Mouse (Mus musculus): ENCODE data around the gene Dgkd. TPM values are rescaled to one million over a fixed set of nuclear protein-coding genes. Genes with fewer than 3 reads are reported as not detected.
A peak's percentile ranks its signal among the peaks of the same experiment; 100 is the strongest.

Gene Dgkd
- total RNA-seq, 2 experiments from 2014 or later, result 29.5 to 32.7 TPM

DNA sequence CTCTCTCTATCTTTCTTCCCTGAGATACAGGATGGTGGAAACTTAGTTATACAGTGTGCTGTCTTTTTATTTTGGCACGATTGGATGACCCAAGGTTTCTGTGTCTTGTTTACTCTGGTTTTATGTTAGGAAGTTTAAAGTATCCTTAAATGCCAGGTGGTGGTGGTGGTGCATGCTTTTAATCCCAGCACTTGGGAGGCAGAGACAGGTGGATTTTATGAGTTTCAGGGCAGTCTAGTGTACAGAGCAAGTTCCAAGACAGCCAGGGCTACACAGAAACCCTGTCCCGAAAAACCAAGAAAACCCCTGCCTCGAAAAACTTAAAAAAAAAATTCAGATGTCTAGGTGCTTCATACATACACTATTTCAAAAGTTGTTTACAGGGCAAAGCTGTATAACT, 25.9 kb downstream of the Dgkd start:
- DNase-seq, result no peak
- intact Hi-C loops (cut with DNase I), result no loop called here

GRCm38 (mm10) chr1:87879494-87880325, 26.6 kb downstream of the Dgkd start:
- peak; percentile 75 to 78 for DNase-seq
- intact Hi-C loops (cut with DNase I), result no loop called here

- intact Hi-C loops (cut with DNase I), result no loop called here
- no peak for DNase-seq
These were observed 27.2 kb downstream of the Dgkd start for GRCm38 (mm10) chr1:87880326-87880627.

GRCm38 (mm10) chr1:87880856-87881255, 27.8 kb downstream of the Dgkd start:
- intact Hi-C loops (cut with DNase I), result no loop called here
- no peak for DNase-seq

- intact Hi-C loops (cut with DNase I), result no loop called here
- no peak for DNase-seq
These were observed 28.6 kb downstream of the Dgkd start for GRCm38 (mm10) chr1:87881726-87882125.

- intact Hi-C loops (cut with DNase I), result no loop called here
- DNase-seq, result no peak
These were observed 29.5 kb downstream of the Dgkd start for GRCm38 (mm10) chr1:87882554-87882953.

GRCm38 (mm10) chr1:87890960-87891359, 37.9 kb downstream of the Dgkd start:
- intact Hi-C loops (cut with DNase I), result no loop called here
- no peak for DNase-seq

- intact Hi-C loops (cut with DNase I), result no loop called here
These were observed 38.5 kb downstream of the Dgkd start for GRCm38 (mm10) chr1:87891634-87892033.

DNA sequence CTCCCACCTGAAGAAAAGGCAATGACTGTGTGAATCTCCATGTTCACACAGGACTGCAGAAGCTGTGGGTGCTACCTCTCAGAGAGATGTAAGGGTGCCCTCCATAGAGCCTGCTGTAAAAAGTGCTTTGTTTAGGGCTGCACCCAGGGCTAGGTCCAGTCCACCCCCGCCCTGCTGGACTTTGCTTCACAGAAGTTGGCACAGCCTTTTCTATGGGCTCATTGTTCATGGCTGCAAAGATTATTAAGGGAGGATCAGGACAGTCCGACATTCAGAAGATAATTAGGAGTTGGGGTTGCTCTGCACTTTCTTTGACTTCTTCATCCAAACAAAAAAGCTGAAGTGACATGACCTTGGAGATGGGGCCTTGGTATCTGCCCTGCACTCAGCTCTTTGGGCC, 39.4 kb downstream of the Dgkd start:
- intact Hi-C loops (cut with DNase I), result no loop called here
- DNase-seq, result no peak

More at GRCm38 (mm10) chr1:87891634-87892033, 38.5 kb downstream of the Dgkd start:
- DNase-seq, result no peak

- no peak for DNase-seq
- intact Hi-C loops (cut with DNase I), result no loop called here
These were observed 40.3 kb downstream of the Dgkd start for GRCm38 (mm10) chr1:87893414-87893813.

DNA sequence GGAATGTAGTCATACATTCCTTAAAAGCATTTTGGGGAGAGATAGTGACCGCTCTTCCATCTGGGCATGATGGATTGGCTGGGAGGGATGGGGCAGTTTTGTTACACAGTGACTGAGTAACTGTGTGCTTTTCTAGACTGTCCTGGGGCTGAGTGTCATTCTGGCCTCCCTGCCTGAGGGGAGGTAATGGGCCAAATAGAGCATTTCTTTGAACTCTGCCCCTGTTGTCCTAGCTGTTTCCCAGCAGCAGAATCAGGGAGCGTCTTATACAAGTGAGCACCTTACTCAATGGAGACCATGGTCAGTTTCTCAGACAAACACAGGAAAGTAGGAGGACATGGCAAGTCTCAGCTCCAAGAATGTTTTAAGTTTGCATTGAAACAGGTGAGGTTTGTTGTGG, 43.8 kb downstream of the Dgkd start:
- DNase-seq, result no peak
- intact Hi-C loops (cut with DNase I), result no loop called here

DNA sequence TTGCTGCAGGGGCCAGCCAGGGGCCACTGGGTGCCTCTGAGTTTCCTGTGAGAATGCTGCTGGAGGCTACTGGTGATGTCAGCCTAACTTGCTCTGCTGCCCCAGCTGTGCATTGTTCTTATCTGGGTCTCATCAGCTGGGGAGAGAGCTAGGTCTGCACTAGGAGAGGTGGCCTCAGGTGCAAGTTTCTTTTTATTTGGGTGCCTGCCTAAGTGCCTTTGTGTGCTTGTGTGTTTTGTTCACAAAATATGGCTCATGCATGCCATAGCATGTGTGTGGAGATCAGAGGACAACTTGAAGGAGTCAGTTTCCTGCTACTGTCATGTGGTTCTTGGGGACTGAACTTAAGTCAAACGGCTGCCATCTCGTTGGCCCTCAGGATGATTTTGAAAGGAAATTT, 46.6 kb downstream of the Dgkd start:
- intact Hi-C loops (cut with DNase I), result loop anchor here (5.0 kb wide), 1 partner anchor 47 kb away; the partner anchor contains the start of gene Dgkd
- no peak for DNase-seq

DNA sequence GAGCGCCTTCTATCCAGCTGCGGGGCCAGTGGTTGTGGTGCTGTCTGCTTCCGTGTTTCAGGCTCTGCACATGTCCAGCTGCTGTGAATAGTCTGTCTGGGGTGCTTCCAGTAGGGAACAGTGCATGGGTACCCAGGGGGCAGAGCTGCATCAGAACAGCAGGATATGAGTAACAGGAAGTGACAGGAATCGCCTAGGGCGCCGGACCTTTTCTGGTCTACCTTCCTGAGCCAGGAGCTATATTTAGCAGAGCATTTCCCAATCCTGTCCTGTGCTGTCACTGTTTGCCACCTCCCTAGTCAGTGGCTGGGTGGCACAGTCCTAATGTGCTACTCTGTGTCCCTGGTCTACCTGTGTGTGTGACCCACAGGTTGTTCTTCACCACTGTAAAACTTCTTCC, 47.9 kb downstream of the Dgkd start:
- intact Hi-C loops (cut with DNase I), result loop anchor here (5.0 kb wide), 1 partner anchor 49 kb away; the partner anchor contains the start of gene Dgkd
- DNase-seq, result peak; percentile 35 to 39

DNA sequence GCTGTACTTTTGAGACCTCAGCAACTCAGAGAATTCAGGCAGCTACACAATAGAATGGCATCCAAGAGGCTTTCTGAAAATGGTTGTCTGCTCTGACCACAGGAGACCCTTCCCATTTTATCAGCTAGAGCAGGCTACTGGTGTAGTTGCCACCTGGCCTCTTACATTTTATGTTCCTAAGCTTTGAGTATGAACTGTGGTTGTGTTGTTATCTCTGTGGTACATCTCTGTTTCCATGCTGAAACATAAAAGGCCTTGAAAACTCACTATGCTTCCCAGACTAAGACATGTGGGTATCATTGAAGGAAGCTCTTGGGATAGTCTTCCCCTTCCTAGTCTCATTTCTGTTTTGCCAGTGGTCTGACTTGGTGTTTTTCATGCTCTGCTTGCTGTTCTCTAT, 49.1 kb downstream of the Dgkd start:
- intact Hi-C loops (cut with DNase I), result loop anchor here (5.0 kb wide), 1 partner anchor 50 kb away; the partner anchor contains the start of gene Dgkd

GRCm38 (mm10) chr1:87906361-87906956, 53.4 kb downstream of the Dgkd start:
- DNase-seq, result no peak
- intact Hi-C loops (cut with DNase I), result no loop called here

More for the DNA sequence above, 49.1 kb downstream of the Dgkd start:
- DNase-seq, result no peak

DNA sequence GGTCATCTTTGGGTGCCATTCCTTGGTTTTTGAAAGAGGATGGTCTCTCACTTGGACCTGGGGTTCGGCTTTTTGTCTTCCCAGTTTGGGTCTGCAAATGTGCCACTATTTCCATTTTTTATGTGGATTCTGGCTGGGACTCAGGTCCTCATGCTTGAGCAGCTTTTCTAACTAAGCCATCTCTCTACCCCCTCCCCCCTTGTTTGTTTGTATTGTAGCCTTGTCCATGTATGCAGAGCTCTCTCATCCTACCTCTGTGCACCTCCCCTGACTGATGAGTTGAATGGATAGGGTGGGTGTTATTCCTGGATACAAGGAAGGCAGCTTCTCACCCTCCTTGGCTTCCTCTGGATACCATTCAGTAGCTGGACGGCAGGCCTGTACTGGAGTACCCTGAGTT, 54.9 kb downstream of the Dgkd start:
- intact Hi-C loops (cut with DNase I), result no loop called here
- no peak for DNase-seq

DNA sequence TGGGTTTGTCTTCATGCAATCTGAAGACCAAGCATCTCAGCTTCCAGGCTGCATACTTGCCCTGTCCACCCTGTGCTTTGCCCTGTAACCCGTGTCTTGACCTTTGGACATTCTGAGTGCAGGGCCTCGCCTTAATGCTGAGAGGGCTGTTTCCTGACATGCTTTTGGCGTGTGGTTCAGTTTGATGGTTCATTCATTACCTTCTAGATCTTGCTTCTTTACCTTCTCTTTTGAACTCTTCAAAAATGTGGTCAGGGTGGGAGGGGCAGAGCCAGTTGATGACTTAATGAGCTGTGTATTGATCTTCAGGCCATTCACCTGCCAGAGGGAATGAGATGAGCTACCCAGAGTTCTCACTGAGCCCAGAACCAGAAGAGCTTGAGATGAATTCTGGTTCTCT, 55.6 kb downstream of the Dgkd start:
- no peak for DNase-seq
- intact Hi-C loops (cut with DNase I), result no loop called here

- intact Hi-C loops (cut with DNase I), result no loop called here
- no peak for DNase-seq
These were observed 56.5 kb downstream of the Dgkd start for GRCm38 (mm10) chr1:87909565-87909964.

DNA sequence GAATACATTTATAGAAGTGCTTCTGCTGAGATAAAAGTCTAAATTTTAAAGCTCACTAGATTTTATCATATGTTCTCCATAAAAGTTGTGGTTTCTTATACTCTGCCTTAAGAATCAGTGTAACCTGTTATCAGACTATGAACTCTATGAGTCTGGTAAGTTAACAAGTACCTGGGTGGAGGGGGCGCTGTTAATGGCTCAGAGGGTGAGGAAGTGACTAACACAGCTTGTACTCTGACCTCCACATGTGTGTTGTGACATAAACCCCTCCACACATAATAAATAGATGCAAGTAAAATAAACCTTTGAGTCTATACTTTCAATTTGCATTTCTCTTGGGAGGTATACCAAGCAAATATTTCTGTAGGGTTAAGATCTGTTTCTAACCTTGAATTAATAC, 57.3 kb downstream of the Dgkd start:
- intact Hi-C loops (cut with DNase I), result no loop called here
- no peak for DNase-seq

- DNase-seq, result no peak
- intact Hi-C loops (cut with DNase I), result no loop called here
These were observed 60.3 kb downstream of the Dgkd start for GRCm38 (mm10) chr1:87913356-87913755.

DNA sequence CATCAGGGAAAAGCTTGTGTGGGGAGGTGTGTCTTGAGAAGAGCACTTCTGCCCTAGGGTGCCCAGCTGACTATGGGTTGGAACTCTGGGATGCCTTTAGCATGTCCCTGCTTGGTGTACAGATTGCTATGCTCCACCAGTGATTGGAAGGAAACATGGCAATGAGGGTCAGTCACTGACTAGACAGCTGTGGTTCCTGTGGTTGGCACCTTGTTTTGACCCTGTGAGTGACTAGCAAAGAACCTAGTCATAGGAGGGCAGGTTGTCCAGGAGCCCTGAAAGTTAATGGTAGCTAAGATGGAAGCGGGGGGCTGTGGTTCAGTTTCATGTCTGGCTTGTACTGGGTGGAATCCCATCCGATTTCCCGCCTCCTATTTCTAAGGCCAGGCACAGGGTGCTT, 64.3 kb downstream of the Dgkd start:
- no peak for DNase-seq
- intact Hi-C loops (cut with DNase I), result loop anchor here (5.0 kb wide), 1 partner anchor 135 kb away; no protein-coding TSS in a partner anchor

GRCm38 (mm10) chr1:87918061-87918460, 65.0 kb downstream of the Dgkd start:
- DNase-seq, result no peak
- intact Hi-C loops (cut with DNase I), result loop anchor here (5.0 kb wide), 1 partner anchor 136 kb away; no protein-coding TSS in a partner anchor

Measured in gastrocnemius, postnatal 36 days (tissue).